Mouse (Mus musculus) midbrain, embryonic 14.5 days (tissue): ENCODE measurements around the gene Prdx6b. TPM values are rescaled to one million over a fixed set of nuclear protein-coding genes. Genes with fewer than 3 reads are reported as not detected.

Experiments used
- ATAC-seq: fragments of 200-750 bp; cut with Nextera tagmentation; 2 replicates; pipeline ENCODE4 v1.8.0; 2017; ENCODE audit warnings: moderate number of reproducible peaks, moderate library complexity; ENCODE audit not compliant: low FRiP score, low TSS enrichment
- DNase-seq: peaks from one replicate; pipeline ENCODE4 v3.0.0-alpha.2; 2015
- H3K27ac ChIP-seq: fragments of 300-500 bp; sonication (generic); replicated peaks from 2 replicates; pipeline ENCODE4 v1.5.1; 2014; ENCODE audit warnings: mild to moderate bottlenecking, low read depth, low read length, moderate library complexity
- H3K27me3 ChIP-seq: fragments of 300-500 bp; sonication (generic); 2 replicates; pipeline ENCODE4 v1.6.1; 2014; ENCODE audit warnings: low read length, control low read depth, mixed read lengths; ENCODE audit not compliant: control insufficient read depth, insufficient read depth
- H3K36me3 ChIP-seq: fragments of 300-500 bp; sonication (generic); 2 replicates; pipeline ENCODE4 v1.6.1; 2014; ENCODE audit warnings: low read length, control low read depth; ENCODE audit not compliant: control insufficient read depth, insufficient read depth
- H3K4me1 ChIP-seq: fragments of 300-500 bp; sonication (generic); 2 replicates; pipeline ENCODE4 v1.6.1; 2014; ENCODE audit warnings: mild to moderate bottlenecking, antibody characterized with exemption, low read length, control low read depth; ENCODE audit not compliant: control insufficient read depth, insufficient read depth
- H3K4me2 ChIP-seq: fragments of 300-500 bp; sonication (generic); 2 replicates; pipeline ENCODE4 v1.6.1; 2014; ENCODE audit warnings: mild to moderate bottlenecking, low read length, moderate library complexity
- H3K4me3 ChIP-seq: fragments of 300-500 bp; sonication (generic); replicated peaks from 2 replicates; pipeline ENCODE4 v1.5.1; 2014; ENCODE audit warnings: low read depth, low read length
- H3K9ac ChIP-seq: fragments of 300-500 bp; sonication (generic); replicated peaks from 2 replicates; pipeline ENCODE4 v1.6.1; 2014; ENCODE audit warnings: mild to moderate bottlenecking, low read length, moderate library complexity
- H3K9me3 ChIP-seq: fragments of 300-500 bp; sonication (generic); 2 replicates; pipeline ENCODE4 v1.6.1; 2016; ENCODE audit warnings: low read length, control low read depth, mixed read lengths; ENCODE audit not compliant: control insufficient read depth
- WGBS: fragments of 180-500 bp; shearing (Covaris S2); extraction: QIAGEN DNeasy Blood & Tissue Kit; methylation state at CpG from one replicate; pipeline ENCODE4 v1.1.7; 2014; 5-methylcytosine and 5-hydroxymethylcytosine counted together
- polyA plus RNA-seq: library from polyadenylated mRNA; unstranded; fragments of >200 nt; fragmentation: Nextera tagmentation; extraction: Ambion mirVana; gene quantifications from 2 replicates; pipeline ENCODE4 v1.2.1, GENCODE M21; 2014

Gene Prdx6b
- polyA plus RNA-seq, 1 experiment from 2014 or later: not detected

DNA sequence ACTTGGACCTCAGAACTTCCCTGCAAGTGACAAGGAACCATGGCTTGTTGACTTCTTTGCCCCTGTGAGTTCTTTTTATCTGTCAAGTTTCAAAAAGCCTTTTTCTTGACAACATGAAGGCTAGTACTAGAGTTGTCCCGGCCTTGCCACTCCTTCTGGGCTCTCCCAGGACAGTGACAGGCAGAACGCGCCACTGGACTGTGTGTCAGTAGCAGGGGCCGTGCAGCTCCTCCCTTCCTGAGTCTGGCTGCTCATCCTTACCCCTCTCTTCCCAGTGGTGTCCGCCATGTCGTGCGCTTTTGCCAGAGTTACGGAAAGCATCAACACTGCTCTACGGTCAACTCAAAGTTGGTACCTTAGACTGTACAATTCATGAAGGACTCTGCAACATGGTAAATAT is 48.3 kb downstream of the Prdx6b start:
- 96% methylated on average over 9 of the region's 9 CpGs for WGBS
- ATAC-seq: no peak
- Histone ChIP-seq H3K4me2 (no peak overlapping the region), H3K9ac (no peak overlapping the region), H3K27ac (no peak overlapping the region), H3K27me3 (no peaks in the 10 kb centered on the region), H3K9me3 (no peaks in the 10 kb centered on the region), H3K4me3 (no peak overlapping the region), H3K36me3 (peaks cover 82% of the 10 kb centered on the region), H3K4me1 (no peaks in the 10 kb centered on the region)
- DNase-seq: no peak

Other genes starting within 250 kb of the Prdx6b start
- gene Pde1a, start 163.0 kb upstream of the Prdx6b start, polyA plus RNA-seq: 2.8 and 3.2 TPM in 2 replicates
- gene Dnajc10, start 23.0 kb downstream of the Prdx6b start, polyA plus RNA-seq: 58.9 and 80.5 TPM in 2 replicates
- gene Frzb, start 155.2 kb downstream of the Prdx6b start, polyA plus RNA-seq: 0.84 and 2.2 TPM in 2 replicates